Mouse (Mus musculus): Measurements from ENCODE around the gene Mtg1. TPM values are rescaled to one million over a fixed set of nuclear protein-coding genes. Genes with fewer than 3 reads are reported as not detected.

Mtg1 gene
- polyA plus RNA-seq, 1 experiment: 18.2 TPM

- TF ChIP-seq CTCF (IDR thresholded peaks at IDR 0.05; ENCODE audit: insufficient read depth, low read length) (no peak), POLR2A (IDR thresholded peaks at IDR 0.05; ENCODE audit: borderline replicate concordance, extremely low read depth, low read depth, low read length) (no peak)
- DNase-seq: no peak
- no peaks in the 10 kb centered on the region for H3K4me1 ChIP-seq (ENCODE audit: control insufficient read depth, insufficient read depth, low read length)
- WGBS: 8% methylated on average over 28 of the region's 28 CpGs
- no peak within 1 kb of the TSS for H3K4me3 ChIP-seq (replicated peaks; ENCODE audit: extremely low read depth, low read depth, low read length)
These were observed 17.0 kb downstream of the Mtg1 start, which contains the start of gene Sprn for GRCm38 (mm10) chr7:140154218-140154927. Sprn (minus strand) TSS chr7:140154877.

- no peaks in the 10 kb centered on the region for H3K4me1 ChIP-seq (ENCODE audit: control insufficient read depth, insufficient read depth, low read length)
- DNase-seq: no peak
- no peak overlapping the region for H3K4me3 ChIP-seq (replicated peaks; ENCODE audit: extremely low read depth, low read depth, low read length)
- TF ChIP-seq CTCF (IDR thresholded peaks at IDR 0.05; ENCODE audit: insufficient read depth, low read length): no peak
- no peak for TF ChIP-seq POLR2A (IDR thresholded peaks at IDR 0.05; ENCODE audit: borderline replicate concordance, extremely low read depth, low read depth, low read length)
- 77% methylated on average over 3 of the region's 3 CpGs for WGBS
These were observed 23.0 kb downstream of the Mtg1 start for GRCm38 (mm10) chr7:140160363-140160762.

GRCm38 (mm10) chr7:140164664-140165063 lies 27.3 kb downstream of the Mtg1 start, which contains the start of gene Olfr522:
Olfr522 (minus strand) TSS chr7:140164764.
- 68% methylated on average over 7 of the region's 7 CpGs for WGBS
- no peak for TF ChIP-seq CTCF (IDR thresholded peaks at IDR 0.05; ENCODE audit: insufficient read depth, low read length)
- no peak for TF ChIP-seq POLR2A (IDR thresholded peaks at IDR 0.05; ENCODE audit: borderline replicate concordance, extremely low read depth, low read depth, low read length)

GRCm38 (mm10) chr7:140167950-140168349 lies 30.6 kb downstream of the Mtg1 start:
- no peak for TF ChIP-seq CTCF (IDR thresholded peaks at IDR 0.05; ENCODE audit: insufficient read depth, low read length)
- TF ChIP-seq POLR2A (IDR thresholded peaks at IDR 0.05; ENCODE audit: borderline replicate concordance, extremely low read depth, low read depth, low read length): no peak
- Histone ChIP-seq H3K4me1 (ENCODE audit: control insufficient read depth, insufficient read depth, low read length) (no peaks in the 10 kb centered on the region), H3K4me3 (replicated peaks; ENCODE audit: extremely low read depth, low read depth, low read length) (no peak overlapping the region)
- WGBS: 61% methylated on average over 1 of the region's 1 CpGs
- no peak for DNase-seq

More at GRCm38 (mm10) chr7:140164664-140165063, 27.3 kb downstream of the Mtg1 start, which contains the start of gene Olfr522:
- H3K4me1 ChIP-seq (ENCODE audit: control insufficient read depth, insufficient read depth, low read length): no peaks in the 10 kb centered on the region
- DNase-seq: no peak
- no peak within 1 kb of the TSS for H3K4me3 ChIP-seq (replicated peaks; ENCODE audit: extremely low read depth, low read depth, low read length)

GRCm38 (mm10) chr7:140169386-140169785 lies 32.0 kb downstream of the Mtg1 start:
- WGBS: 64% methylated on average over 4 of the region's 4 CpGs
- H3K4me3 ChIP-seq (replicated peaks; ENCODE audit: extremely low read depth, low read depth, low read length): no peak overlapping the region
- DNase-seq: no peak
- no peaks in the 10 kb centered on the region for H3K4me1 ChIP-seq (ENCODE audit: control insufficient read depth, insufficient read depth, low read length)
- no peak for TF ChIP-seq POLR2A (IDR thresholded peaks at IDR 0.05; ENCODE audit: borderline replicate concordance, extremely low read depth, low read depth, low read length)
- TF ChIP-seq CTCF (IDR thresholded peaks at IDR 0.05; ENCODE audit: insufficient read depth, low read length): no peak

GRCm38 (mm10) chr7:140170863-140171262 lies 33.5 kb downstream of the Mtg1 start:
- DNase-seq: no peak
- H3K4me3 ChIP-seq (replicated peaks; ENCODE audit: extremely low read depth, low read depth, low read length): no peak overlapping the region
- H3K4me1 ChIP-seq (ENCODE audit: control insufficient read depth, insufficient read depth, low read length): no peaks in the 10 kb centered on the region
- TF ChIP-seq CTCF (IDR thresholded peaks at IDR 0.05; ENCODE audit: insufficient read depth, low read length): no peak
- WGBS: 92% methylated on average over 3 of the region's 3 CpGs

GRCm38 (mm10) chr7:140172936-140173335 lies 35.6 kb downstream of the Mtg1 start, which contains the start of gene Olfr523:
Olfr523 (plus strand) TSS chr7:140173217.
- no peak within 1 kb of the TSS for H3K4me3 ChIP-seq (replicated peaks; ENCODE audit: extremely low read depth, low read depth, low read length)
- WGBS: 13% methylated on average over 1 of the region's 1 CpGs
- TF ChIP-seq POLR2A (IDR thresholded peaks at IDR 0.05; ENCODE audit: borderline replicate concordance, extremely low read depth, low read depth, low read length) (no peak), CTCF (IDR thresholded peaks at IDR 0.05; ENCODE audit: insufficient read depth, low read length) (no peak)

GRCm38 (mm10) chr7:140179176-140179575 lies 41.8 kb downstream of the Mtg1 start:
- 85% methylated on average over 2 of the region's 2 CpGs for WGBS
- Histone ChIP-seq H3K4me1 (ENCODE audit: control insufficient read depth, insufficient read depth, low read length) (no peaks in the 10 kb centered on the region), H3K4me3 (replicated peaks; ENCODE audit: extremely low read depth, low read depth, low read length) (no peak overlapping the region)
- DNase-seq: no peak
- TF ChIP-seq POLR2A (IDR thresholded peaks at IDR 0.05; ENCODE audit: borderline replicate concordance, extremely low read depth, low read depth, low read length) (no peak), CTCF (IDR thresholded peaks at IDR 0.05; ENCODE audit: insufficient read depth, low read length) (no peak)

More at GRCm38 (mm10) chr7:140172936-140173335, 35.6 kb downstream of the Mtg1 start, which contains the start of gene Olfr523:
- DNase-seq: no peak
- H3K4me1 ChIP-seq (ENCODE audit: control insufficient read depth, insufficient read depth, low read length): no peaks in the 10 kb centered on the region

GRCm38 (mm10) chr7:140180692-140181091 lies 43.3 kb downstream of the Mtg1 start:
- TF ChIP-seq POLR2A (IDR thresholded peaks at IDR 0.05; ENCODE audit: borderline replicate concordance, extremely low read depth, low read depth, low read length) (no peak), CTCF (IDR thresholded peaks at IDR 0.05; ENCODE audit: insufficient read depth, low read length) (no peak)
- DNase-seq: no peak
- no peak overlapping the region for H3K4me3 ChIP-seq (replicated peaks; ENCODE audit: extremely low read depth, low read depth, low read length)
- 74% methylated on average over 2 of the region's 2 CpGs for WGBS
- H3K4me1 ChIP-seq (ENCODE audit: control insufficient read depth, insufficient read depth, low read length): no peaks in the 10 kb centered on the region

GRCm38 (mm10) chr7:140184206-140184605 lies 46.8 kb downstream of the Mtg1 start:
- no peak for DNase-seq
- 80% methylated on average over 4 of the region's 4 CpGs for WGBS
- H3K4me3 ChIP-seq (replicated peaks; ENCODE audit: extremely low read depth, low read depth, low read length): no peak overlapping the region
- TF ChIP-seq POLR2A (IDR thresholded peaks at IDR 0.05; ENCODE audit: borderline replicate concordance, extremely low read depth, low read depth, low read length) (no peak), CTCF (IDR thresholded peaks at IDR 0.05; ENCODE audit: insufficient read depth, low read length) (no peak)
- H3K4me1 ChIP-seq (ENCODE audit: control insufficient read depth, insufficient read depth, low read length): no peaks in the 10 kb centered on the region
